Comparison of ENCODE assay signal across 8 mouse cellular contexts in the genomic region with DNA sequence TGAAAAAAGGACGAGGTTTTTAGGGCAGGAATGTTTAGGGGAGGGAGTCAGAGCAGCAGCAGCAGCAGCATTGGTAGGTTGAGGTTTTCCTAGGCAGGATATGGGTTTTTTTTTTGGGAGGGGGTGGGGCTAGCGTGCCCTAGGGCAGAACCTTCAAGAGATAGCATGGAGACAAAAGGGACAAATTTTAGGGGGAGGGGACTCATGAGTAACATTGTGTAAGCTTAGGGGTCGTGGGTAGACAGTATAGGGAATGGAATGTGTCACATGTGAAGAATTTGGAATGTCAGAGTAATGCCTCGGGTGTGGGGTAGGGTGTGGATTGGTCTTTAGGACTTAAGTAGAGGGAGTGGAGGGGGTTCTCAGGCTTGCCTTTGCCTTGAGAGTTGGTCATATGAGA. TPM values are rescaled to one million over a fixed set of nuclear protein-coding genes. Genes with fewer than 3 reads are reported as not detected.
DNase-seq lines count a peak whose midpoint lies in the region; ATAC-seq and TF ChIP-seq lines count a peak whose summit lies in the region.

No protein-coding gene starts in this region.

- intact Hi-C loops in left cerebral cortex, postnatal 36 days (cut with DNase I) = no loop called here

- H3K9ac ChIP-seq in lung, embryonic 14.5 days = peak overlapping the region; percentile 65
- H3K9ac ChIP-seq in intestine, embryonic 14.5 days (ENCODE audit: low read length) = peak overlapping the region; percentile 49
- H3K9ac ChIP-seq in neural tube, embryonic 13.5 days = peak overlapping the region; percentile 69

- no peaks in the 10 kb centered on the region for H3K27me3 ChIP-seq in lung, embryonic 14.5 days (ENCODE audit: insufficient read depth, low read length)
- no peaks in the 10 kb centered on the region for H3K27me3 ChIP-seq in intestine, embryonic 14.5 days (replicated peaks; ENCODE audit: control insufficient read depth, insufficient read depth, low read length)
- no peaks in the 10 kb centered on the region for H3K27me3 ChIP-seq in neural tube, embryonic 13.5 days

- peak overlapping the region; percentile 52 for H3K4me3 ChIP-seq in lung, embryonic 14.5 days (ENCODE audit: low read depth, low read length)
- H3K4me3 ChIP-seq in brown adipose tissue, adult 24 weeks (ENCODE audit: insufficient read depth, low read depth, low read length) = peak overlapping the region; percentile 96
- H3K4me3 ChIP-seq in intestine, embryonic 14.5 days (ENCODE audit: low read depth, low read length) = peak overlapping the region; percentile 58
- peak overlapping the region; percentile 55 for H3K4me3 ChIP-seq in neural tube, embryonic 13.5 days

- peak overlapping the region; percentile 95; the same call in 1 of the 2 replicates for H3K27ac ChIP-seq in lung, embryonic 14.5 days (ENCODE audit: low read depth)
- peak overlapping the region; percentile 78 for H3K27ac ChIP-seq in brown adipose tissue, adult 24 weeks (replicated peaks; ENCODE audit: low read depth, low read length)
- H3K27ac ChIP-seq in intestine, embryonic 14.5 days (ENCODE audit: low read depth) = no peak overlapping the region
- no peak overlapping the region for H3K27ac ChIP-seq in neural tube, embryonic 13.5 days (replicated peaks)

- TF ChIP-seq CTCF in lung, embryonic 14.5 days (IDR thresholded peaks at IDR 0.05; ENCODE audit: low read depth) = no peak

- no peaks in the 10 kb centered on the region for H3K9me3 ChIP-seq in lung, embryonic 14.5 days (ENCODE audit: low read depth, low read length)
- no peaks in the 10 kb centered on the region for H3K9me3 ChIP-seq in intestine, embryonic 14.5 days (ENCODE audit: control insufficient read depth, low read length)
- no peaks in the 10 kb centered on the region for H3K9me3 ChIP-seq in neural tube, embryonic 13.5 days

- peaks cover 25% of the 10 kb centered on the region; the same call in 1 of the 2 replicates for H3K36me3 ChIP-seq in lung, embryonic 14.5 days (ENCODE audit: insufficient read depth)
- H3K36me3 ChIP-seq in intestine, embryonic 14.5 days (ENCODE audit: control insufficient read depth, insufficient read depth, low read length) = peaks cover 12% of the 10 kb centered on the region; the same call in 1 of the 2 replicates
- peaks cover 25% of the 10 kb centered on the region for H3K36me3 ChIP-seq in neural tube, embryonic 13.5 days

- no peak for DNase-seq in lung, embryonic 14.5 days
- DNase-seq in lung, adult 18-20 months = no peak
- no peak for DNase-seq in intestine, embryonic 14.5 days (ENCODE audit: low spot score)
- no peak for DNase-seq in gastrocnemius, postnatal 25 days
- no peak for DNase-seq in left cerebral cortex, postnatal 36 days (ENCODE audit: low spot score in 2 of 2)
- no peak for DNase-seq in frontal cortex, postnatal 25 days (ENCODE audit: low spot score in 2 of 2)

- WGBS in lung, embryonic 14.5 days = 14% methylated on average over 4 of the region's 4 CpGs
- WGBS in intestine, embryonic 14.5 days = 17% methylated on average over 4 of the region's 4 CpGs
- WGBS in neural tube, embryonic 13.5 days = 30% methylated on average over 4 of the region's 4 CpGs

- ATAC-seq in lung, embryonic 14.5 days (ENCODE audit: insufficient read depth) = no peak
- no peak for ATAC-seq in intestine, embryonic 14.5 days (replicated peaks; ENCODE audit: low FRiP score, low TSS enrichment, low read depth)
- no peak for ATAC-seq in neural tube, embryonic 13.5 days (ENCODE audit: low read depth)

- H3K4me1 ChIP-seq in lung, embryonic 14.5 days (ENCODE audit: insufficient read depth) = no peaks in the 10 kb centered on the region
- no peaks in the 10 kb centered on the region for H3K4me1 ChIP-seq in brown adipose tissue, adult 24 weeks (ENCODE audit: control insufficient read depth, insufficient read depth, insufficient read length, low read length)
- no peaks in the 10 kb centered on the region for H3K4me1 ChIP-seq in intestine, embryonic 14.5 days (replicated peaks; ENCODE audit: control insufficient read depth, insufficient read depth, low read length)
- peaks cover 12% of the 10 kb centered on the region; the same call in 1 of the 2 replicates for H3K4me1 ChIP-seq in neural tube, embryonic 13.5 days (replicated peaks)

- peak overlapping the region; percentile 65 for H3K4me2 ChIP-seq in lung, embryonic 14.5 days
- H3K4me2 ChIP-seq in intestine, embryonic 14.5 days (ENCODE audit: low read length) = peak overlapping the region; percentile 65
- peak overlapping the region; percentile 66 for H3K4me2 ChIP-seq in neural tube, embryonic 13.5 days

RNA-seq across cellular contexts. Expression of a gene that starts 0.6 kb away (rescaled TPM):
- polyA plus RNA-seq in lung, embryonic 14.5 days (2014; fragmentation: Nextera tagmentation; extraction: Ambion mirVana) = 0.49 and 1.1 TPM in 2 replicates
- 4.0 TPM in 1 of 2 replicates, not detected in the other for polyA plus RNA-seq in brown adipose tissue, adult 24 weeks (2012; ENCODE audit: insufficient read depth, insufficient read length, missing spikeins)
- 0.42 TPM in 1 of 2 replicates, not detected in the other for polyA plus RNA-seq in intestine, embryonic 14.5 days (2014; fragmentation: Nextera tagmentation; extraction: Ambion mirVana)
- polyA plus RNA-seq in neural tube, embryonic 13.5 days (2015; fragmentation: Nextera tagmentation; extraction: Ambion mirVana) = not detected in 2 replicates
- not detected for total RNA-seq in gastrocnemius, postnatal 25 days (2021)
- not detected for total RNA-seq in left cerebral cortex, postnatal 36 days (2021)

RNA-seq across cellular contexts. Expression of a gene that starts 5.5 kb away (rescaled TPM):
- polyA plus RNA-seq in lung, embryonic 14.5 days (2014; fragmentation: Nextera tagmentation; extraction: Ambion mirVana) = 71.2 and 71.8 TPM in 2 replicates
- polyA plus RNA-seq in brown adipose tissue, adult 24 weeks (2012; ENCODE audit: insufficient read depth, insufficient read length, missing spikeins) = 10.2 and 10.8 TPM in 2 replicates
- 81.0 and 81.1 TPM in 2 replicates for polyA plus RNA-seq in intestine, embryonic 14.5 days (2014; fragmentation: Nextera tagmentation; extraction: Ambion mirVana)
- polyA plus RNA-seq in neural tube, embryonic 13.5 days (2015; fragmentation: Nextera tagmentation; extraction: Ambion mirVana) = 115 and 134 TPM in 2 replicates
- total RNA-seq in gastrocnemius, postnatal 25 days (2021) = 1 to 10 TPM; 4.7 to 7.3 TPM
- 100 to 1,000 TPM in 1 of 2 experiments, 10 to 100 TPM in 1; 91.1 to 103 TPM for total RNA-seq in left cerebral cortex, postnatal 36 days (2021)

RNA-seq across cellular contexts. Expression of a gene that starts 8.6 kb away (rescaled TPM):
- polyA plus RNA-seq in lung, embryonic 14.5 days (2014; fragmentation: Nextera tagmentation; extraction: Ambion mirVana) = 32.1 and 32.8 TPM in 2 replicates
- 41.8 and 42.4 TPM in 2 replicates for polyA plus RNA-seq in brown adipose tissue, adult 24 weeks (2012; ENCODE audit: insufficient read depth, insufficient read length, missing spikeins)
- 21.5 and 24.9 TPM in 2 replicates for polyA plus RNA-seq in intestine, embryonic 14.5 days (2014; fragmentation: Nextera tagmentation; extraction: Ambion mirVana)
- 35.0 and 36.5 TPM in 2 replicates for polyA plus RNA-seq in neural tube, embryonic 13.5 days (2015; fragmentation: Nextera tagmentation; extraction: Ambion mirVana)
- total RNA-seq in gastrocnemius, postnatal 25 days (2021) = 10 to 100 TPM; 21.8 to 27.6 TPM
- 10 to 100 TPM; 64.0 to 64.3 TPM for total RNA-seq in left cerebral cortex, postnatal 36 days (2021)

RNA-seq across cellular contexts. Expression of a gene that starts 25.8 kb away (rescaled TPM):
- 46.6 and 46.9 TPM in 2 replicates for polyA plus RNA-seq in lung, embryonic 14.5 days (2014; fragmentation: Nextera tagmentation; extraction: Ambion mirVana)
- 17.4 and 24.4 TPM in 2 replicates for polyA plus RNA-seq in brown adipose tissue, adult 24 weeks (2012; ENCODE audit: insufficient read depth, insufficient read length, missing spikeins)
- 33.6 and 38.0 TPM in 2 replicates for polyA plus RNA-seq in intestine, embryonic 14.5 days (2014; fragmentation: Nextera tagmentation; extraction: Ambion mirVana)
- 43.2 and 50.4 TPM in 2 replicates for polyA plus RNA-seq in neural tube, embryonic 13.5 days (2015; fragmentation: Nextera tagmentation; extraction: Ambion mirVana)
- 10 to 100 TPM; 11.3 to 14.6 TPM for total RNA-seq in gastrocnemius, postnatal 25 days (2021)
- 10 to 100 TPM; 34.8 to 35.7 TPM for total RNA-seq in left cerebral cortex, postnatal 36 days (2021)

RNA-seq across cellular contexts. Expression of a gene that starts 28.0 kb away (rescaled TPM):
- polyA plus RNA-seq in lung, embryonic 14.5 days (2014; fragmentation: Nextera tagmentation; extraction: Ambion mirVana) = 22.7 and 25.3 TPM in 2 replicates
- not detected in 2 replicates for polyA plus RNA-seq in brown adipose tissue, adult 24 weeks (2012; ENCODE audit: insufficient read depth, insufficient read length, missing spikeins)
- 14.1 and 15.4 TPM in 2 replicates for polyA plus RNA-seq in intestine, embryonic 14.5 days (2014; fragmentation: Nextera tagmentation; extraction: Ambion mirVana)
- 39.3 and 43.2 TPM in 2 replicates for polyA plus RNA-seq in neural tube, embryonic 13.5 days (2015; fragmentation: Nextera tagmentation; extraction: Ambion mirVana)
- total RNA-seq in gastrocnemius, postnatal 25 days (2021) = under 1 TPM; 0.16 to 0.56 TPM
- total RNA-seq in left cerebral cortex, postnatal 36 days (2021) = 10 to 100 TPM; 22.8 to 24.8 TPM

Comparison
In these comparisons a context has a peak if more than half of its experiments do, and no peak if none do; other contexts are left out.
1. H3K27ac ChIP-seq: peak in lung, embryonic 14.5 days (single experiment) and brown adipose tissue, adult 24 weeks (single experiment); none in intestine, embryonic 14.5 days (single experiment) and neural tube, embryonic 13.5 days (single experiment).
2. Peak in every context shown above with its lines, with median percentiles within 50 percentile points of each other: H3K4me2 ChIP-seq, H3K4me3 ChIP-seq and H3K9ac ChIP-seq.